Mouse (Mus musculus) testis, adult 2 months (tissue): ENCODE results near the gene Adgrg1. TPM values are rescaled to one million over a fixed set of nuclear protein-coding genes. Genes with fewer than 3 reads are reported as not detected.
A peak's percentile ranks its signal among the peaks of the same experiment; 100 is the strongest.

Source experiments
- H3K27ac ChIP-seq: fragments of 200-500 bp; 2 replicates; pipeline ENCODE4 v1.5.1; 2012; ENCODE audit warnings: low read depth, low read length; ENCODE audit not compliant: control insufficient read depth, insufficient read depth
- H3K27me3 ChIP-seq: fragments of 200-500 bp; 2 replicates; pipeline ENCODE4 v1.6.1; 2012; ENCODE audit warnings: mild to moderate bottlenecking, low read length, moderate library complexity; ENCODE audit not compliant: control insufficient read depth, insufficient read depth
- H3K36me3 ChIP-seq: fragments of 200-500 bp; 2 replicates; pipeline ENCODE4 v1.6.1; 2012; ENCODE audit warnings: mild to moderate bottlenecking, low read length; ENCODE audit not compliant: control insufficient read depth, insufficient read depth
- H3K4me1 ChIP-seq: fragments of 200-500 bp; 2 replicates; pipeline ENCODE4 v1.6.1; 2012; ENCODE audit warnings: low read length; ENCODE audit not compliant: control insufficient read depth, insufficient read depth
- H3K4me3 ChIP-seq: fragments of 200-500 bp; 2 replicates; pipeline ENCODE4 v1.5.1; 2012; ENCODE audit warnings: low read depth, mild to moderate bottlenecking, low read length, moderate library complexity, mixed read lengths; ENCODE audit not compliant: control insufficient read depth
- CTCF ChIP-seq: fragments of 200-500 bp; IDR thresholded peaks from 2 replicates; pipeline ENCODE4 v1.5.1; 2012; ENCODE audit warnings: low read depth, mild to moderate bottlenecking, inconsistent platforms, low read length, moderate library complexity; ENCODE audit not compliant: control insufficient read depth, insufficient read depth, insufficient replicate concordance
- POLR2A ChIP-seq: fragments of 200-500 bp; IDR thresholded peaks from 2 replicates; pipeline ENCODE4 v1.6.1; 2012; ENCODE audit warnings: low read depth, mild to moderate bottlenecking, inconsistent platforms, low read length, moderate library complexity; ENCODE audit not compliant: control insufficient read depth
- polyA plus RNA-seq: library from polyadenylated mRNA; depleted of rRNA; stranded (reverse); fragments of >200 nt; gene quantifications from 2 replicates; pipeline ENCODE4 v1.2.3, GENCODE M21; 2012; rRNA removed

Adgrg1 gene
- 44.0 and 62.3 TPM in 2 replicates for polyA plus RNA-seq

- Histone ChIP-seq H3K36me3 (no peaks in the 10 kb centered on the region), H3K27me3 (no peaks in the 10 kb centered on the region), H3K4me1 (peaks cover 5% of the 10 kb centered on the region), H3K4me3 (no peak within 1 kb of the TSS), H3K27ac (no peak within 1 kb of the TSS)
- no peak for TF ChIP-seq CTCF
- no peak for TF ChIP-seq POLR2A
Observed at GRCm38 (mm10) chr8:94974467-94975165, at the start of gene Adgrg1. Adgrg1 (plus strand) TSS chr8:94974751.

- no peaks in the 10 kb centered on the region for H3K27me3 ChIP-seq
- H3K4me1 ChIP-seq: peaks cover 2% of the 10 kb centered on the region; the same call in 1 of the 2 replicates
Observed at GRCm38 (mm10) chr8:94928227-94928626, 46.3 kb upstream of the Adgrg1 start.

GRCm38 (mm10) chr8:94933918-94934317 is 40.6 kb upstream of the Adgrg1 start:
- Histone ChIP-seq H3K4me3 (no peak overlapping the region), H3K27ac (no peak overlapping the region), H3K27me3 (no peaks in the 10 kb centered on the region), H3K4me1 (peaks cover 2% of the 10 kb centered on the region; the same call in 1 of the 2 replicates), H3K36me3 (no peaks in the 10 kb centered on the region)
- TF ChIP-seq POLR2A (no peak), CTCF (no peak)

More at GRCm38 (mm10) chr8:94928227-94928626, 46.3 kb upstream of the Adgrg1 start:
- Histone ChIP-seq H3K27ac (no peak overlapping the region), H3K36me3 (no peaks in the 10 kb centered on the region), H3K4me3 (no peak overlapping the region)
- TF ChIP-seq CTCF (no peak), POLR2A (no peak)

GRCm38 (mm10) chr8:94935172-94935571 is 39.4 kb upstream of the Adgrg1 start:
- no peaks in the 10 kb centered on the region for H3K36me3 ChIP-seq
- H3K4me1 ChIP-seq: no peaks in the 10 kb centered on the region
- TF ChIP-seq CTCF: no peak
- no peak overlapping the region for H3K27ac ChIP-seq
- no peaks in the 10 kb centered on the region for H3K27me3 ChIP-seq
- H3K4me3 ChIP-seq: no peak overlapping the region

GRCm38 (mm10) chr8:94942566-94942965 is 32.0 kb upstream of the Adgrg1 start:
- TF ChIP-seq CTCF (peak; percentile 95), POLR2A (no peak)
- Histone ChIP-seq H3K4me1 (no peaks in the 10 kb centered on the region), H3K4me3 (no peak overlapping the region), H3K27ac (no peak overlapping the region), H3K36me3 (no peaks in the 10 kb centered on the region), H3K27me3 (no peaks in the 10 kb centered on the region)

- Histone ChIP-seq H3K27ac (no peak overlapping the region), H3K27me3 (no peaks in the 10 kb centered on the region), H3K36me3 (no peaks in the 10 kb centered on the region), H3K4me1 (no peaks in the 10 kb centered on the region), H3K4me3 (no peak overlapping the region)
- no peak for TF ChIP-seq POLR2A
- TF ChIP-seq CTCF: no peak
Observed at GRCm38 (mm10) chr8:94945185-94945584, 29.4 kb upstream of the Adgrg1 start.

- no peak overlapping the region for H3K4me3 ChIP-seq
- no peak for TF ChIP-seq CTCF
- no peak for TF ChIP-seq POLR2A
- H3K27ac ChIP-seq: no peak overlapping the region
- H3K4me1 ChIP-seq: no peaks in the 10 kb centered on the region
- no peaks in the 10 kb centered on the region for H3K27me3 ChIP-seq
- H3K36me3 ChIP-seq: no peaks in the 10 kb centered on the region
Observed at GRCm38 (mm10) chr8:94948421-94948820, 26.1 kb upstream of the Adgrg1 start.

GRCm38 (mm10) chr8:94949010-94949409 is 25.5 kb upstream of the Adgrg1 start:
- H3K4me1 ChIP-seq: no peaks in the 10 kb centered on the region
- no peak overlapping the region for H3K4me3 ChIP-seq
- no peaks in the 10 kb centered on the region for H3K27me3 ChIP-seq
- no peaks in the 10 kb centered on the region for H3K36me3 ChIP-seq
- no peak overlapping the region for H3K27ac ChIP-seq
- TF ChIP-seq POLR2A (no peak), CTCF (no peak)
